Mouse (Mus musculus): ENCODE data around the gene Rrbp1. TPM values are rescaled to one million over a fixed set of nuclear protein-coding genes. Genes with fewer than 3 reads are reported as not detected.

Gene Rrbp1
- polyA plus RNA-seq, 1 experiment = 127 TPM

GRCm38 (mm10) chr2:143924085-143924484 lies 87.0 kb downstream of the Rrbp1 start:
- Histone ChIP-seq H3ac (ENCODE audit: control insufficient read depth, insufficient read length) (no peak overlapping the region), H3K4me3 (no peak overlapping the region), H3K79me2 (ENCODE audit: control insufficient read depth, insufficient read depth) (peaks cover 100% of the 10 kb centered on the region), H3K4me2 (ENCODE audit: low read depth) (no peak overlapping the region), H3K36me3 (ENCODE audit: control insufficient read depth, insufficient read depth) (no peaks in the 10 kb centered on the region), H3K27me3 (ENCODE audit: control insufficient read depth, insufficient read depth, insufficient read length) (no peaks in the 10 kb centered on the region)
- no peak for TF ChIP-seq POLR2A (IDR thresholded peaks at IDR 0.05; ENCODE audit: insufficient read length, low read depth)
- no peak for TF ChIP-seq E2F4 (IDR thresholded peaks at IDR 0.05; ENCODE audit: insufficient read depth)
- no peak for TF ChIP-seq USF1 (IDR thresholded peaks at IDR 0.05; ENCODE audit: low read depth)

- TF ChIP-seq SRF (IDR thresholded peaks at IDR 0.05; ENCODE audit: control insufficient read depth, insufficient read length, low read depth) (no peak), MAX (IDR thresholded peaks at IDR 0.05; ENCODE audit: low read depth) (no peak), POLR2AphosphoS2 (IDR thresholded peaks at IDR 0.05; ENCODE audit: insufficient read length, low read depth) (no peak), E2F4 (IDR thresholded peaks at IDR 0.05; ENCODE audit: insufficient read depth) (no peak), MYOD1 (IDR thresholded peaks at IDR 0.05; ENCODE audit: control insufficient read depth in 1 of 3, insufficient read length in 2 of 3, low read depth in 2 of 3) (no peak), TCF12 (IDR thresholded peaks at IDR 0.05; ENCODE audit: insufficient read depth, poor library complexity, severe bottlenecking) (no peak), MYOG (IDR thresholded peaks at IDR 0.05; ENCODE audit: control insufficient read depth in 1 of 3, insufficient read depth in 1 of 3, insufficient read length in 2 of 3, low read depth in 2 of 3) (no peak), REST (IDR thresholded peaks at IDR 0.05; ENCODE audit: insufficient read depth, insufficient read length) (no peak), CEBPB (IDR thresholded peaks at IDR 0.05; ENCODE audit: insufficient read depth, poor library complexity, severe bottlenecking) (no peak), USF1 (IDR thresholded peaks at IDR 0.05; ENCODE audit: low read depth) (no peak), TCF3 (IDR thresholded peaks at IDR 0.05; ENCODE audit: insufficient read length, low read depth) (no peak), POLR2A (IDR thresholded peaks at IDR 0.05; ENCODE audit: insufficient read length, low read depth) (no peak)
- H3K79me2 ChIP-seq (ENCODE audit: control insufficient read depth, insufficient read depth) = peaks cover 81% of the 10 kb centered on the region
- no peak overlapping the region for H3ac ChIP-seq (ENCODE audit: control insufficient read depth, insufficient read length)
- no peaks in the 10 kb centered on the region for H3K27me3 ChIP-seq (ENCODE audit: control insufficient read depth, insufficient read depth, insufficient read length)
- no peak overlapping the region for H3K4me3 ChIP-seq
- peak overlapping the region; percentile 97 for H3K4me2 ChIP-seq (ENCODE audit: low read depth)
- H3K36me3 ChIP-seq (ENCODE audit: control insufficient read depth, insufficient read depth) = no peaks in the 10 kb centered on the region
Measured at GRCm38 (mm10) chr2:143918831-143919502, 92.1 kb downstream of the Rrbp1 start.

- H3ac ChIP-seq (ENCODE audit: control insufficient read depth, insufficient read length) = no peak overlapping the region
Measured at GRCm38 (mm10) chr2:143917622-143918021, 93.4 kb downstream of the Rrbp1 start.

GRCm38 (mm10) chr2:143916229-143916628 lies 94.8 kb downstream of the Rrbp1 start:
- Histone ChIP-seq H3K4me3 (peak overlapping the region; percentile 59), H3K27me3 (ENCODE audit: control insufficient read depth, insufficient read depth, insufficient read length) (no peaks in the 10 kb centered on the region), H3ac (ENCODE audit: control insufficient read depth, insufficient read length) (peak overlapping the region; percentile 19), H3K36me3 (ENCODE audit: control insufficient read depth, insufficient read depth) (no peaks in the 10 kb centered on the region), H3K79me2 (ENCODE audit: control insufficient read depth, insufficient read depth) (peaks cover 54% of the 10 kb centered on the region), H3K4me2 (ENCODE audit: low read depth) (peak overlapping the region; percentile 97)
- TF ChIP-seq TCF12 (IDR thresholded peaks at IDR 0.05; ENCODE audit: insufficient read depth, poor library complexity, severe bottlenecking) (no peak), SRF (IDR thresholded peaks at IDR 0.05; ENCODE audit: control insufficient read depth, insufficient read length, low read depth) (peak; percentile 96), REST (IDR thresholded peaks at IDR 0.05; ENCODE audit: insufficient read depth, insufficient read length) (no peak)

More at GRCm38 (mm10) chr2:143917622-143918021, 93.4 kb downstream of the Rrbp1 start:
- no peaks in the 10 kb centered on the region for H3K27me3 ChIP-seq (ENCODE audit: control insufficient read depth, insufficient read depth, insufficient read length)
- H3K79me2 ChIP-seq (ENCODE audit: control insufficient read depth, insufficient read depth) = peaks cover 68% of the 10 kb centered on the region
- TF ChIP-seq POLR2A (IDR thresholded peaks at IDR 0.05; ENCODE audit: insufficient read length, low read depth) (no peak), MAX (IDR thresholded peaks at IDR 0.05; ENCODE audit: low read depth) (no peak), USF1 (IDR thresholded peaks at IDR 0.05; ENCODE audit: low read depth) (no peak), MYOD1 (IDR thresholded peaks at IDR 0.05; ENCODE audit: control insufficient read depth in 1 of 3, insufficient read length in 2 of 3, low read depth in 2 of 3) (no peak), SRF (IDR thresholded peaks at IDR 0.05; ENCODE audit: control insufficient read depth, insufficient read length, low read depth) (no peak), REST (IDR thresholded peaks at IDR 0.05; ENCODE audit: insufficient read depth, insufficient read length) (no peak), MYOG (IDR thresholded peaks at IDR 0.05; ENCODE audit: control insufficient read depth in 1 of 3, insufficient read depth in 1 of 3, insufficient read length in 2 of 3, low read depth in 2 of 3) (no peak), E2F4 (IDR thresholded peaks at IDR 0.05; ENCODE audit: insufficient read depth) (no peak), TCF12 (IDR thresholded peaks at IDR 0.05; ENCODE audit: insufficient read depth, poor library complexity, severe bottlenecking) (no peak), POLR2AphosphoS2 (IDR thresholded peaks at IDR 0.05; ENCODE audit: insufficient read length, low read depth) (no peak)
- peak overlapping the region; percentile 59 for H3K4me3 ChIP-seq
- H3K36me3 ChIP-seq (ENCODE audit: control insufficient read depth, insufficient read depth) = no peaks in the 10 kb centered on the region
- H3K4me2 ChIP-seq (ENCODE audit: low read depth) = peak overlapping the region; percentile 97

DNA sequence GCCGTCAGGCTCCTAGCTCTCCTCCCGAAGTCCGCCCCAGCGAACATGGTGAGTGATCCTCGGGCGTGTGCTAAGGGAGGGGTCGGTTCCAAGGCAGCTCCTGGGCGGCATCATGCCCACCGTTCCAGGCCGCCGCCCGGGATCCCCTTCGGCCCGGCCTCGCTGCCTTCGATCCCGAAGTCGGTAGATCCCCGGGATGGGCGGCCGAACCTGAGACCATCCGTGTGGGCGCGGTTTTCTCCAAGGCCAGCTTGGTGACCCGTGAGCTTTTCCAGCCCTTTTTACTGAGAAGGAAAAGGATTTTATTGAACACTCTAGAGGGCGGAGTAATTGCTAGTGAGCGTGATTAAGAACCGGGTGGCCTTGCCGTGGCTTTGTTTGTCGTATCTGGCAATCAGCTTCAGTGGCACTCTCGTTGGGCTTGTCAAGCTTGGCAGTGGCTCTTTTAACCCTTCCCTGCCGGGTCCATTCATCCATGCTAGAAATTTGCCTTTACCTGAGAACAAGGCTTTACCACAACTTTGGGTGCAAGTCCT lies 95.4 kb downstream of the Rrbp1 start:
- peak overlapping the region; percentile 97 for H3K4me2 ChIP-seq (ENCODE audit: low read depth)
- H3K36me3 ChIP-seq (ENCODE audit: control insufficient read depth, insufficient read depth) = no peaks in the 10 kb centered on the region
- peaks cover 48% of the 10 kb centered on the region for H3K79me2 ChIP-seq (ENCODE audit: control insufficient read depth, insufficient read depth)
- no peak for TF ChIP-seq MYOG (IDR thresholded peaks at IDR 0.05; ENCODE audit: control insufficient read depth in 1 of 3, insufficient read depth in 1 of 3, insufficient read length in 2 of 3, low read depth in 2 of 3)
- no peak for TF ChIP-seq POLR2AphosphoS2 (IDR thresholded peaks at IDR 0.05; ENCODE audit: insufficient read length, low read depth)
- TF ChIP-seq SRF (IDR thresholded peaks at IDR 0.05; ENCODE audit: control insufficient read depth, insufficient read length, low read depth) = no peak
- no peak for TF ChIP-seq E2F4 (IDR thresholded peaks at IDR 0.05; ENCODE audit: insufficient read depth)
- TF ChIP-seq POLR2A (IDR thresholded peaks at IDR 0.05; ENCODE audit: insufficient read length, low read depth) = no peak
- TF ChIP-seq REST (IDR thresholded peaks at IDR 0.05; ENCODE audit: insufficient read depth, insufficient read length) = no peak
- TF ChIP-seq CEBPB (IDR thresholded peaks at IDR 0.05; ENCODE audit: insufficient read depth, poor library complexity, severe bottlenecking) = no peak
- no peak for TF ChIP-seq MAX (IDR thresholded peaks at IDR 0.05; ENCODE audit: low read depth)
- no peak for TF ChIP-seq MYOD1 (IDR thresholded peaks at IDR 0.05; ENCODE audit: control insufficient read depth in 1 of 3, insufficient read length in 2 of 3, low read depth in 2 of 3)
- TF ChIP-seq TCF12 (IDR thresholded peaks at IDR 0.05; ENCODE audit: insufficient read depth, poor library complexity, severe bottlenecking) = no peak
- no peak for TF ChIP-seq USF1 (IDR thresholded peaks at IDR 0.05; ENCODE audit: low read depth)
- no peak for TF ChIP-seq TCF3 (IDR thresholded peaks at IDR 0.05; ENCODE audit: insufficient read length, low read depth)
- H3K27me3 ChIP-seq (ENCODE audit: control insufficient read depth, insufficient read depth, insufficient read length) = no peaks in the 10 kb centered on the region
- peak overlapping the region; percentile 59 for H3K4me3 ChIP-seq
- H3ac ChIP-seq (ENCODE audit: control insufficient read depth, insufficient read length) = peak overlapping the region; percentile 28

Measured in myocyte (in vitro differentiated cells).